Mouse (Mus musculus) large intestine, adult 2 months (tissue): ENCODE measurements around the gene Tasp1. TPM values are rescaled to one million over a fixed set of nuclear protein-coding genes. Genes with fewer than 3 reads are reported as not detected.
"Not testable (repeated sequence)": the region's sequence is repeated elsewhere in the genome, so short reads cannot be mapped to it uniquely, and the experiment has no call there.

Experiments used
- DNase-seq: peaks from one replicate; pipeline ENCODE4 v3.0.0-alpha.2; 2012; ENCODE audit warnings: low read depth, low spot score
- WGBS: fragments of 180-500 bp; shearing (Covaris S2); methylation state at CpG from one replicate; pipeline ENCODE4 v1.1.7; 2018; 5-methylcytosine and 5-hydroxymethylcytosine counted together
- polyA plus RNA-seq: library from polyadenylated mRNA; depleted of rRNA; stranded (reverse); fragments of >200 nt; gene quantifications from 2 replicates; pipeline ENCODE4 v1.2.3, GENCODE M21; 2012; rRNA removed

Gene Tasp1
- 2.1 and 2.4 TPM in 2 replicates for polyA plus RNA-seq

DNA sequence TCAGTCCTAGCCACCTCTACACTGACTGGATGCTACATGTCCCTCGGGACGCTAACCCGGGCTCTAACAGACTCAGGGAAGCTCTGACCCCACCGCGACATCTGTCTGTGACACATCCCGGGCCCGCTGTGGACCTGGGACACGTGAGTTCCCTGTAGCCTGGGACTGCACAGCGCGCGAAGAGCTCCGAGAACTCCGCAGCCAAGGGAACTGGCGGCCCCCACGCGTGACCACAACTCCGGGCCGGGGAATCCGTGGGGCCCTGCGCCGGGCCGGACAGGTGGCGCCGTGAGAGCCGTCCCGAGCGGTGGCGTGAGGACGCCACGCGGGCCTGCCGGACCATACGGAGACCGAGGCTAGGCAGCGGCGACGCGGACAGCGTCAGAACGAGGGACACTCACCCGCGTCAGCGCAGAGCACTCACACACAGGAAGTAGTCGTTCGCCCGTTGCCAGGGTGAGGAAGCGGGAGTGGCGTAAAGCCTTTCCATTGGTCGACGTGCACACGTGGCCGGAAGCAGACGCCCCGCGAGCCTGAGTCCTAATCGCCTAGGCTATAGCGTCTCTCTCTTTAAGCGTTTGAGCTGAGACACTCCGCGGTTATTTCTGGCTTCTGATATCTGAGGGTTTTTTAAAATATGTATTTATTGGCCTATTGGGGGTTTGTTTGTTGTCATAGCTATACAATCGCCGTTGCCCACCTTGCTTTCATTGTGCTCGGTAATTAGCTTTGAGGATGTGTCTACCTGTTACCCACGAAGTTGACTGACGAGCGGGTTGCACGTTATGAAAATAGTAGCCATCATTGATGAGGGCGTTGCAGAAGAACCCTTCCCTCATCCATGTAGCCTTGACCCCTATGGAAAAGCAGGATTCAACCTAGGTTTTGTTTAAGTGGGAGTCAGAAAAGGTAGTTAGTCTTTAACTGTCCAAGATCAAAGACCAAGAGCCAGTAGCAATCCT lies at the start of gene Tasp1:
Tasp1 (minus strand) TSS at position 453 of the 962 bp plus-strand sequence.
- WGBS, result 2% methylated on average over 68 of the region's 68 CpGs

DNA sequence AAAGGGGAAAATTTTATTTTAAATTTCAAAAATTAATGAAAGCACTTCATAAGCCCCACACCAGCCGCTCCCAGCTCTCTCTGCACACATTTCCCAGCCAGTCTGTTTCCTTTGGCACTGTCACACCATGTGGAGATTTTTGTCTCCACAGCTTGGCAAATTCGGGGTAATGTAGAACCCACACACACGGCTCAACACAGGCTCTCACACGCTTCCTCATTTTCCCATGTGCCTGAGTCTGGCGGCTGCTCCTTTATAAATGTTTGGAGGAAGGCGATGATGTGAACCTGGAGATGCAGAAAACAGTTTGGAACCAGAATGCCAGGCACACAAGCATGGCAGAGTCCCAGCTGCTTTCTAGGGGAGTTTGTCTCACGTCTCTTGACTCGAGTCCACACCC lies 47.2 kb upstream of the Tasp1 start:
- WGBS, result 87% methylated on average over 8 of the region's 8 CpGs
- no peak for DNase-seq

More for the DNA sequence above, at the start of gene Tasp1:
- DNase-seq, result peak; percentile 88

GRCm38 (mm10) chr2:140108945-140109344 lies 42.3 kb upstream of the Tasp1 start:
- no peak for DNase-seq
- WGBS, result 22% methylated on average over 1 of the region's 1 CpGs

DNA sequence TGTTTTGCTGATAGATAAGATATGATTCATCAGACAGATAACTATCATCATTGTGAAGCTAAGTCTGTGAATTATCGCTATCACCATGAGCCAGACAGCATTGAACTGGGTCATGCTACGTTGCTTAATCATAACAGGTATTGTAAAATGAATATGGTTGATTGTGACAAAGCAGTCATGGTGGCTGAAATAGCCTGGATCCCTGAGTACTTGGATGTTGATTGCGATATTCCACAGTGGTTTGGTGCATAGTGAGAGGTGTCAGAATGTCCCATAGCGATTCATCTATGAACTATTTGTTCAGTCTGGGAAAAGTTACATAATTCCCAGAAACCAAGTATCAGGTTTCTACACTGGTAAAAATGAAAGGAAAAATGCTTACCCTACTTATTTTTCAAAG lies 41.0 kb upstream of the Tasp1 start:
- DNase-seq, result no peak
- 81% methylated on average over 4 of the region's 4 CpGs for WGBS

- no peak for DNase-seq
- 65% methylated on average over 3 of the region's 3 CpGs for whole genome bisulfite sequencing
Observed at GRCm38 (mm10) chr2:140104951-140105350, 38.3 kb upstream of the Tasp1 start.

GRCm38 (mm10) chr2:140100551-140101474 lies 34.2 kb upstream of the Tasp1 start:
- no peak for DNase-seq

GRCm38 (mm10) chr2:140099971-140100370 lies 33.4 kb upstream of the Tasp1 start:
- no peak for DNase-seq
- WGBS, result 73% methylated on average over 3 of the region's 3 CpGs

More at GRCm38 (mm10) chr2:140100551-140101474, 34.2 kb upstream of the Tasp1 start:
- 84% methylated on average over 3 of the region's 3 CpGs for WGBS

- 58% methylated on average over 3 of the region's 3 CpGs for WGBS
Observed at GRCm38 (mm10) chr2:140097131-140097591, 30.6 kb upstream of the Tasp1 start.

DNA sequence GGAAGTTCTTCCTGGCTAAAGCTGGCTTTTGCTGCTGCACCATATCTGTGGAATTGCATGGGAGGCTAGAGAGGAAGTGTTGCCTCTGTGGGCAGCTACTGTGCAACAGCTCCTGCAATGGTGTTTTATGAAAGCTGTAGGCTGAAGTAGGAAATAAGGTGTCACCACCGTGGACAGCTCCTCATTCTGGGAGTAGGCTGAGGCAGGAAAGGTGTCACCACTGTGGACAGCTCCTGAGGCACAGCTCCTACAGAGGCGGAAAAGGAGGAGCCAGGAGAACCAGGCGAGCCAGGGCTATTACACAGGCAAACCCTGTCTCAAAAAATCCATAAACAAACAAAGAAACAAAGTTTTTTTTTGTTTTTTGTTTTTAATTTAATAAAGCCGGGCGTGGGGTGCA lies 29.4 kb upstream of the Tasp1 start:
- DNase-seq, result no peak
- WGBS, result 81% methylated on average over 5 of the region's 5 CpGs

More at GRCm38 (mm10) chr2:140097131-140097591, 30.6 kb upstream of the Tasp1 start:
- no peak for DNase-seq

DNA sequence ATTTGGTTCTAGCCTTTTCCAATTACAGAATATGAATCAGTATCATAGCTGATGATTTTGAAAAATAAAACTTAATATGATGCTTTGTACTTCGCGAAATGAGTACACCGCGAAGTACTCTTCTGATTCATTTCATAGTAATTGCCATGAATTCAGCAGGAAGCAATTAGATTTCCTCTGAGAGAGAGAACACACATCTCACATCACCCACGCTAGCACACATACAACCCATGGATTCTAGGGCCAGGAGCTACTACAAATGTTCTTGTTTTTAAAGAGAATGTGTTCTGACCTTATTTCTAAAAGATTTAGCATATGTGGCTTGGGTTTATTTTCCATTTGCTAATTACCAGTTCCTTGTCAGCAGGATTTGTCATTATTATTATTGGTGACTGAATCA lies 26.8 kb upstream of the Tasp1 start:
- 90% methylated on average over 5 of the region's 5 CpGs for WGBS
- no peak for DNase-seq

DNA sequence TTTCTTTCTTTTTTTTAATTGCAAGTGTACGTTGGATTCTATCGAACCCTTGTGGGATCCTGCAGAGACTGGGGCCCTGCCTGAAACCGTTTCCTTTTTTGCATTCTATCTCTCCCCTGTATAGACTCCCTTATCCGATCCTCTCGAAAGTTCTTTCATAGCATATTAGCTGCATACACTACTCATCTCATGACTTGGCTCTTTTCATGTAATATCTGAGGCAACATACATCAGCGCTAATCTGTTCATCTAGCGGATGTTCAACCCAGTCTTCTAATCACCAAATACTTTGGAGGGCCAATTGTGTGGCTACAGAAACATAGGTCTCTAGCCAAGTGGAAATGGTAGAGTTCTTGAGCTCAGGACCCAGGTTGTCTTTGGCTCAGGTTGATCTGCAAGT lies 17.6 kb upstream of the Tasp1 start:
- no peak for DNase-seq
- WGBS, result 77% methylated on average over 7 of the region's 7 CpGs

DNA sequence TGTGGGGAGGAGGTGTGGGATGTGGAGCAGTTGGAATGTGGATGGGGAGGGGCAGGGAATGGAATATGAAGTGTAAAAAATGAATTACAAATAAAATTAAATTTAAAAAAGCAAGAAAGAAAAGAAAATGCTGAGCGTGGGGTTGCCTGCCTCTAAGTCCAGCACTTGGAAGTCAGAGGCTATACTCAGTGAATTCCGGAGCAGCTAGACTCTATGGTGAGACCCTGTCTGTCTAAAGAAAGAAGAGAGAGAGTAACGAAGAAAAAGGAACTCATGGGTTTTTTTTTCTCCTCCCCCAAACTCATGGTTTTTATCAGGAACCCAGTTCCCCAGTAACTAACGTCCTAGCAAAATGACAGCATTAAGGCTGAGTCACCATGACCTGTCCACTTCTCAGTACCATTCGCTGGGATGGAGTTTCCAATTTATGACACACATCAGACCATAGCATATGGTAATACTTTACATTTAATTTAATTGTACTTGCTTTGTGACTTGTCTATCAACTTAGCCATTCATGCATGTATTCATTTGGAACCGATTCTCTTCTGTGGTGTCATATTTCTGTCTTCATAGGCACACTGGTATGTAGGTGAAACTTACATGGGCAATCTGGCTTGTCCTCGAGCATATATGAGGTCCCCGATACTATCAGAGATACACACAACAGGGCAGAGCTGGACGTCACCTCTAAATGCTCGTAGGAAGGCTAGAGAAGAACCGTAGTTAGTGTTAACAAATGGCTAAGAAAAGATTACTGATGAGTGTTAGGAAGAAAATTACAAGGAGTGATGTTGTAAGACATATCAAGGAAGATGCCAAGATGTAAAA lies 14.4 kb upstream of the Tasp1 start:
- 89% methylated on average over 11 of the region's 11 CpGs for WGBS
- no peak for DNase-seq

GRCm38 (mm10) chr2:140079284-140079683 lies 12.7 kb upstream of the Tasp1 start:
- not testable (repeated sequence) for DNase-seq

GRCm38 (mm10) chr2:140078600-140079280 lies 12.1 kb upstream of the Tasp1 start:
- no peak for DNase-seq

GRCm38 (mm10) chr2:140077476-140077875 lies 10.9 kb upstream of the Tasp1 start:
- 31% methylated on average over 1 of the region's 1 CpGs for WGBS
- DNase-seq, result no peak

More at GRCm38 (mm10) chr2:140078600-140079280, 12.1 kb upstream of the Tasp1 start:
- 54% methylated on average over 6 of the region's 6 CpGs for WGBS

- WGBS, result 73% methylated on average over 3 of the region's 3 CpGs
- DNase-seq, result no peak
Observed at GRCm38 (mm10) chr2:140075150-140075549, 8.5 kb upstream of the Tasp1 start.

- DNase-seq, result no peak
- WGBS, result 55% methylated on average over 4 of the region's 4 CpGs
Observed at GRCm38 (mm10) chr2:140067516-140067915, 911 bp upstream of the Tasp1 start.

- 78% methylated on average over 8 of the region's 8 CpGs for WGBS
- DNase-seq, result no peak
Observed at GRCm38 (mm10) chr2:140065676-140066075, 929 bp downstream of the Tasp1 start.

- WGBS, result 85% methylated on average over 3 of the region's 3 CpGs
- DNase-seq, result no peak
Observed at GRCm38 (mm10) chr2:140061481-140061880, 5.1 kb downstream of the Tasp1 start.
